Mouse (Mus musculus): ENCODE results near the gene Clic5. TPM values are rescaled to one million over a fixed set of nuclear protein-coding genes. Genes with fewer than 3 reads are reported as not detected.
"Not testable (repeated sequence)": the region's sequence is repeated elsewhere in the genome, so short reads cannot be mapped to it uniquely, and the experiment has no call there.

The Clic5 gene
- total RNA-seq (2015) (0.27 and 1.3 TPM in 2 replicates), total RNA-seq (2017) (0.42 and 0.98 TPM in 2 replicates)

DNA sequence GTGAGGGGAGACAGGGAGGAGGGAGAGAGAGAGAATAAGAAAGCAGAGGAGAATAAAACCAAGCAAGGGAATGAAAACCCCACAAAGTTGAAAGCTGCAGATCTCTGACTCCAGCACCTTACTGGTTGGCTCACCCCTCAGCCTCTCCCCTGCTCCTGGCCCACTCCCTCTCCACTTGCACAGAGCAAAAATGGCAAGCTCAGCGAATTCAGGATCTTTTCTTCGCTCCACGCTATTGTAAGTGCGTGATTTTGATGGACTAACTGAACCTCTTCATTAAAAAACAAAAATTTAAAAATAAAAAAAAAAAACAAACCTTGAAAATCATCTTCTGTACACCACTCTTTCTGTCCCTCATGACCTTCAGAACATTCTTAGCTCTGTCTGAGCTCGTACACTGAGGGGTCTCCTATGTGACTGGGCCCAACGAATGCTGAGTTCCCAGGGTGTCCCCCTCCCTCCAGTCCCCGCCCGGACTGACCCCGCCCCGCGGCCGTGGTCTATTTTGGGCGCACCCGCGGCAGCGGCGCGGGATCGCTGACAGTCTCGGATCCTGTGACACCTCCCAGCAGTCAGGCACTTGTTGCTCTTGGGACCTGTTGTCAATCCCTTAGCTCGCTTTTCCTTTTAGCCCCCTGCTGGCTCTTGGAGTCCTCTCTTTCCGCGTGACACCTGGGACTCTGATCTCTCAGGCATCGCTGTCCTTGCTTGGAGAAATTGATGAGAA lies at the start of gene Clic5:
Clic5 (plus strand) TSS at position 543 of the 727 bp plus-strand sequence.
- peak; percentile 76 for ATAC-seq (replicated peaks; ENCODE audit: poor library complexity)

DNA sequence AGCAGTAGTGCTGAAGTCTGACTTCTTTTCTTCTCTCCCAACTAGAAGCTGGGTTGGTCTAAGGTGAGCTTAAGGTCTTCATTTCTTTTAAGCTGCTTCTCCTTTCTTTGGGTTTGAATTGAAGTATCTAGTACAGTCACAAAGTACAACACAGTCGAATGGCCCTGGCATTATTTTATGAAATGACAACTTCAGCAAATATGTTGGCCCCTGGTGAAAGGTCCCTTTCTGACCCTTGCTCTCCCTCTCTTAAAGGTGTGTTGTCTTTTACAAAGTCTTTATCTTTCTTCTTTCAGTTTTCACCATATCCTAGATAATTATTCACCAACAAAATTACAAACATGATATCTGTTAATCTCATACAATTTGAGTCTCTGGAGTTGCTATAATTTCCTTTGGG lies 42.6 kb upstream of the Clic5 start:
- ATAC-seq (replicated peaks; ENCODE audit: poor library complexity) = no peak

- no peak for ATAC-seq (replicated peaks; ENCODE audit: poor library complexity)
Measured at GRCm38 (mm10) chr17:44148109-44148846, 40.1 kb upstream of the Clic5 start.

DNA sequence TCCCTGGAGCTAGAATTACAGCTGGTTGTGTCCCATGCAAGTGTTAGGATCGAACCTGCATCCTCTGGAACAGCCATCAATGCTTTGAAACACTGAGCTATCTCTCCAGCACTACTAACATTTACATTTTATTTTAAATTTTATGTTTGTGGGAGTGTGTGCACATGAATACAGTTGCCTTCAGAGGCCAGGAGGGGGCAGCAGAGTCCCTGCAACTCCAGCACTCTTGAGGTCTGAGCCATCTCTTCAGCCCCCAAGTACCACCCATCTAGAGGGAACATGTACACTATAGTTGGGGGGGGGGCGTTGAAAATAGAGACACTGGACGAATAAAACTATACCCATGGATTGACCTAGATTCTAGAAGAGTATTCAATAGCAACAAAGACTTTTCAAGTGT lies 37.3 kb upstream of the Clic5 start:
- ATAC-seq (replicated peaks; ENCODE audit: poor library complexity) = peak; percentile 83

GRCm38 (mm10) chr17:44151889-44152288 lies 36.5 kb upstream of the Clic5 start:
- no peak for ATAC-seq (replicated peaks; ENCODE audit: poor library complexity)

DNA sequence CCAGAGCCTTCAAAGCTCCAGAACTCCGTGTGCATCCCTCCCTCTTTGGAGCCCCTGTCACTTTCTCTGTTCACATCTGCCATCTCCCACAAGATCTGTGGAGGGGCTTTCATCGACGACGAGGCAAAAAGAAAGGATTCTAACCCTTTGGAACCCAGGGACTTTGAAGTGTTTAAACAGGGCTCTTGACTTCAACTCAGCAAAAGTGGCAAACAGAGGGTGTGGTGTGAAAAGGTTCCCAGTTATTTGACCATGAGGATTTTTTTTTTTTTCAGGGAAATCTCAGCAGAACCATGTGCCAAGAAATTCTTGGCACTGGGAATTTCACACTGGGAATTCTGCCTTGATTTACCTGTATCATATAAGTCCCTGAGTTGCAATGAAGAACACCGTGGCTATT lies 34.5 kb upstream of the Clic5 start:
- no peak for ATAC-seq (replicated peaks; ENCODE audit: poor library complexity)

GRCm38 (mm10) chr17:44155204-44155603 lies 33.2 kb upstream of the Clic5 start:
- no peak for ATAC-seq (replicated peaks; ENCODE audit: poor library complexity)

DNA sequence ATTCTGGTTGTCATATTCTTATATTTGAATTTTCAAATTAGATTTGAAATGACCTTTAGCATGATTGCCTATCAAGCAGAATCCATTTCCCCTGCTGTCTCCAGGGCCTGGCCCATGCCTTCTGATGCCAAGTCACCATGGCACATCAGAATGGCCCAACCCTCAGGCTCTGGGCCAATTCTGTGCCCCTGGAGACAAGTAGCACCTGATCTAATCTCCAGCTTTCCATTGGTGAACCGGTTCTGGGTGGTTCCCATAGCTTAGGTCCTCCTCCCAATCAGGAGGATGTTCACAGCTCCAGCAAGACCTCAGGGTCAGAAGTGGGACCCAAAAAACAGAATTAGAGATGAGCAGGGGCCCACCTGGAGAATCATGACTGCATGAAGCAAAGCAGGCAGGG lies 30.2 kb upstream of the Clic5 start:
- ATAC-seq (replicated peaks; ENCODE audit: poor library complexity) = peak; percentile 40; the same call in 1 of the 2 replicates

DNA sequence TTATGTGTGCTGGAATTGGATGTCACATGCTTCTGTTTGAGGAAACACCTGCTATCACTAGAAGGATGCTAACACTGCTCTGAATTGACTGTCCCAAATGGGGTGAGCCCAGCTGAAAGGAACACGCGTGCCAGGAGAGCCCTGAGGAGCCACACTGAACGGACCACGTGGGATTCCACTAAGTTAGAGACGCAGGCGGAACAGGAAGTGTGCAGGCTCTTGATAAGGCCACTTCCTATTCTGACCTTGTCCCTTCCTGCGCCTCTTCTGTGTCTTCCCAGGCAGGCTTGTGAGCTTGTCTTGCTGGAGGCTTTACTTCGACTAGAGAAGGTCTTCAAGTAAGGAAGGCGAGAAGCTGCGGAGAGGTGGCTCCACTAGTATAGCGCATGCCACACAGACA lies 27.9 kb upstream of the Clic5 start:
- ATAC-seq (replicated peaks; ENCODE audit: poor library complexity) = peak; percentile 81

DNA sequence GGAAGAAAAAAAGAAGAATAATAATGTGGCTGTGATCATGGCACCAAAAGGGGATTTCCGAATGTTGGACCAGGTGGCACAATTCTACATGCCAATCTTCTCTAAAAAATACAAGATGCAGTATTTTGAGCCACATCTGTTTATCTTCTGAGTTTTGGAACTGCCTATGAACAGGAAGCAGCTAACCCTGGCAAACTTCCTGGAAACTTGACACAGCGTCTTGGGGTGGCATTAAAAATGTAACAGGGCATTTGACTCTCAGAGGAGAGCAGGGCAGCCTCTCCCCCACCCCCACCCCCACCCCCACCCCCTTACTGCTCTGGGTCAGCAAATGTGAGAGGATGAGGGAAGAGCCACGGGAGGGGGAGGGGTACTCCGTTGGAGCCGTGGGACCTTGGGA lies 25.9 kb upstream of the Clic5 start:
- peak; percentile 53 for ATAC-seq (replicated peaks; ENCODE audit: poor library complexity)

- no peak for ATAC-seq (replicated peaks; ENCODE audit: poor library complexity)
Measured at GRCm38 (mm10) chr17:44162935-44163334, 25.4 kb upstream of the Clic5 start.

DNA sequence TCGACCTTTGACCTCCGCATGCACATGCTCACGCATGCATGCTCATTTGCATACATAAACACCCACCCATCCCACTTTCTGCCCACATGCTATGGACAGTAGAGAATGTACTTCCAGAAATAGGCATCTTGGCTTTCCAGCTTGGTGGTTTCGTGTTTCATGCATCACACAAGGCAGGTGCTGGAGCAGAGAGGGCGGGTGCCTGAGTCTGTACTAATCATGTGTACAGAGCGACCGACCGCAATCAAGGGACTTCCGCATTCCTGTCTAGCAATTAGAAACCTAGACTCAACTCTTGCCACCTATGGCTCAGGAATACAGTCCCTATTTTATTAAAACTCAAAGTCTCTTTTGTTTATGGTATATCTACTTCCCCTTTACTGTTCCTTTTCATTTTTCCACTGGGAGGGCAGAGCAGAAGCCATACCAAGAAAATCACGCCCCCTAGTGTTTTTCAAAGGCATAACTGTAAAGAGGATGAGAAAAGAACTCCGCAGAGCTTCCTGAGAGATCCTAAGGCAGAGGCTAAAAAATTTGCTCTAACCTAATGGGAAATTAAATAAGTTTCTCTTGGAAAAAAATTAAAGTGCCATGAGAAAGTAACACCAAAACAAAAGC lies 22.5 kb upstream of the Clic5 start:
- ATAC-seq (replicated peaks; ENCODE audit: poor library complexity) = peak; percentile 71

DNA sequence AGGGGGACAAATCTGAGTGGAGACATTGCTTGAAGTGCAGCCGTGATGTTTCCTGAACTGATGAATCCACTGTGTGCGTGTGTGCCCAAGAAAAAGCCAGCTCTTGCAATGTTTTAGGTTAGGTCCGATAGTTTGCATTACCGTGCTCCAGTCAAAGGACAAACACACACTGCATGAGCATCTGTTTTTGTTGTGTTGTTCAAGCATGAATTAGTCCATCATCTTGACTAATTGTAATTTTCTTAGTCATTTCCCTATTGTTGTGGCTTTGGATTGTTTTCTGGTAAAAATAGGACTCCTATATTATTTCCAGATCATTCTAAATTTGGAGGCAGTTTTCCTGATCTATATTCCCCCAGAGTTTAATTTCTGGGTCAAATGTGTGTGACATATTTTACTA lies 18.7 kb upstream of the Clic5 start:
- no peak for ATAC-seq (replicated peaks; ENCODE audit: poor library complexity)

DNA sequence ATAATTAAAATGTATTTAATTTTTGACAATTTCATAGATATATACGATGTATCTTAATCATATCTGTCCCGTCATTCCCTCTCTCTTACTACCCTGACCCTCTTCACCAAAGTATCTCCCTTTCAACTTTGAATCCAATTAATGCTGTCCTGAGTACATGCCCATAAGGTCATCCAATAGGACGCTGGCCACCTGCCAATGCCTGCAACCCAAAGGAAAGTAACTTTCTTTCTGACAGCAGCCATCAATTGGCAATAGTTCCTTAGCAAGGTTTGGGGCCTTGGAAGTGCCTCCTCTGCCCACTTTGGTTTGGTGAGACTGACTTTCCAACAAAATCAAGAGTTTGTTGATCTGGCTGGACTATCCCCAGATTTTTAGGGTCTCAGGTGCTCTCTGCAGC lies 18.1 kb upstream of the Clic5 start:
- no peak for ATAC-seq (replicated peaks; ENCODE audit: poor library complexity)

GRCm38 (mm10) chr17:44171930-44172329 lies 16.5 kb upstream of the Clic5 start:
- no peak for ATAC-seq (replicated peaks; ENCODE audit: poor library complexity)

DNA sequence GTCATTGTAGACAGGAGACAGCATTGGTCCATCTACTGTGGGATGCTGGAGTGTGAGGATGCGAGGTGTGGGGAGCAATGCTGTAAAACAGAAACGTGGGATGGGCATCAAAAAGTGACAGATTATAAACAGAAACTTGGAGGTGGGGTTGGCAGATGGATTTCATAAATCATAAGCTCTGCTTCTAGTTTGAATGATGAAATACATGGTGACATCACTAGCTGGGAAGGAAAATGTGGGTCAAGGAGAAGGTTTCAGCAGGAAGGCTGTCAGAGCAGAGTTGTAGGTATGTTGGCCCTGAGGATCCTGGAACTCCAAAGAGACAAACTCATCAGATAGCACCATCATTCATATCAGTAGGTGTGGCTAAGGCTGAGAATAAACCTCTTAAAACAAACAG lies 15.0 kb upstream of the Clic5 start:
- no peak for ATAC-seq (replicated peaks; ENCODE audit: poor library complexity)

- ATAC-seq (replicated peaks; ENCODE audit: poor library complexity) = no peak
Measured at GRCm38 (mm10) chr17:44177291-44177690, 11.1 kb upstream of the Clic5 start.

DNA sequence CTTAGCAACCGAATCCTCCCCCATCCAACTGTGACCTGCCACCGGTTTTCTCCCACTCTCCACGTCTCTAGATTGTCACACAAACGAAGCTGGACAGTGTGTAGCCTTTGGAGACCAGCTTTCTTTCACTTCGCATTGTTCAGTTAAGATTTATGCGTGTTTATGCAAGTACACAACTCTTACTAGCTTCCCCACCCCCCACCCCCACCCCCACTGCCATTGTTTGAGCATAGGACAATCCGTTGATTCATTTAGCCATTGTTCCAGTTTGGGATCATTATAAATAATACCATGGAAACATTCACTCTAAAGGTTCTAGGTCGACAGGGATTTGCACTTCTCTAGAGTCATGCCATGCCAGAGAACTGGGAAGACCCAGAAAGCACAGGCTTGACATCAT lies 7.0 kb upstream of the Clic5 start:
- ATAC-seq (replicated peaks; ENCODE audit: poor library complexity) = no peak

DNA sequence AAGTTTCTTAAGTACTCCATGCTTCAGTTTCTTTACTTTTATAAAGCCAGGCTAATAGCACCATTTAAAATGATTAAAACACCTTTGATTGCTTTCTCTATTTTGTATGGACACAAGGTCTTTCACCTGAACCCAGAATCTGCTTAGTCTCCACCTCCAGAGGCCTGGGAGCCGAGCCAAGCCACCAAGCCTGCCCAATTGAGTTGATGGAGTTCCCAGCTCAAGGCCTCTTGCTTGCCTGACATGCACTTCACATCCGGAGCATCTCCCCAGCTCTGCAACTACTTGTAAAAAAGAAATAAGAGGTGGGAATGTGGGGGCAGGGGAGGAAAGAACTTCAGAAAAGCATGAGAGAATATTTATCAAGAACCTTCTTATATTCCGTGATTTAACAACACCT lies 1.5 kb upstream of the Clic5 start:
- ATAC-seq (replicated peaks; ENCODE audit: poor library complexity) = no peak

GRCm38 (mm10) chr17:44187537-44187936 lies 847 bp upstream of the Clic5 start:
- ATAC-seq (replicated peaks; ENCODE audit: poor library complexity) = not testable (repeated sequence)

DNA sequence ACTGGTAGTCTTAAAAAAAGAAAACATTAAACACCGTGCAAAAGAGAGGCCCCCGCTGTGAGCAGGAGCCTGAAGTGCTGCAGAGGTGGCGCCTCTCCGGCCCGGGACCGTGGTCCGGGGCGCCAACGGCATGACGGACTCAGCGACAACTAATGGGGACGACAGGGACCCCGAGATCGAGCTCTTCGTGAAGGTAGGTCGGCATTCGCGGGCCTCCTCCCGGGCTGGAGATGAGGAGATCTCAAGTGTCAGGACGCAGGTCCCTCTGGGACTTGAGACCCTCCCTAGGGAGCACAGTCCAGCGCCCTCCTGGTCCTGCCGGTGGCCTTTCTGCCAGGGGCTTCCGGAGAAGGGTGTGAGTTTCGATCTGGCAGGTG lies 373 bp downstream of the Clic5 start:
- ATAC-seq (replicated peaks; ENCODE audit: poor library complexity) = peak; percentile 23; the same call in 1 of the 2 replicates

GRCm38 (mm10) chr17:44189696-44190095 lies 1.3 kb downstream of the Clic5 start:
- ATAC-seq (replicated peaks; ENCODE audit: poor library complexity) = no peak

Data from megakaryocyte progenitor cell, adult 5-6 weeks (primary cell).